Mouse (Mus musculus) ES-Bruce4 (cell line): Measurements from ENCODE around the gene Alpk1.

ENCODE experiments used
- CTCF ChIP-seq: IDR thresholded peaks from one replicate; pipeline ENCODE4 v1.8.1; 2011; ENCODE audit warnings: low read depth, low read length
- EP300 ChIP-seq: IDR thresholded peaks from 2 replicates; pipeline ENCODE4 v1.6.1; 2011; ENCODE audit warnings: low read depth, low read length; ENCODE audit not compliant: insufficient read depth

DNA sequence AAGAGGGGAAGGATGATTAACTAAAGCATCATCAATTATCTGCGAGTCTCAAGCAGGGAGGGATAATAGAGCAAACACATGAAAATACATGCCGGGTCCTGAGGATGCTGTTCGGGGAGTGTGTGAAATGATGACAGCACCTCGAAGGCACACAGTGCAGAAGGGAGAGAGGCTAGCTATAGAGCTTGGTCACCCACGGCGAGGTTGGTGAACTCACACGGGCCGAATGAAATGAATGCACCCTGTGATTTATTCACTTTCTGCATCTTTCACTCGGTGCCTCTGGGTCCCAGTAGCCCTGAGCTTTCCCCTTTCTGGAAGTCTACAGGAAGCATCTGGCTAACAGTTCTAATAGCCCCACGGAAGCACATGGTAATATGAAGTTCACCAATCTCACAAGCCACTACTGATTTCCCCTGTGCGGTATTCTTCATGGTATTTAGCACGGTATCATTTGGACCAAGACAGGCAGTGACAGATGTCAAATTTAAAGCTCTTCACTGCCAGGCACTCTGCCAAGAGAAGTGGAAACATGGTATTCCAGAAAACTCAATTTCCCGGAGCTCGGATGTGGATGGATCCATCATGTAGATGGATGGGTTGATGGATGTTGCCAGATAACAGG is 50.7 kb downstream of the Alpk1 start:
- TF ChIP-seq CTCF (no peak), EP300 (no peak)
